Comparison of ENCODE assay signal across 8 mouse cellular contexts in genomic region chr13:45807593-45808043, GRCm38 (mm10).
DNase-seq lines count a peak whose midpoint lies in the region; ATAC-seq and TF ChIP-seq lines count a peak whose summit lies in the region.

No protein-coding gene starts in this region.

- TF ChIP-seq CTCF in hindbrain, postnatal 0 days (IDR thresholded peaks at IDR 0.05; ENCODE audit: low read depth): peak; percentile 81

- peaks cover 28% of the 10 kb centered on the region for H3K4me1 ChIP-seq in forebrain, embryonic 11.5 days (replicated peaks; ENCODE audit: control insufficient read depth, insufficient read depth, low read length)
- peaks cover 3% of the 10 kb centered on the region; the same call in 1 of the 2 replicates for H3K4me1 ChIP-seq in hindbrain, postnatal 0 days (ENCODE audit: insufficient read depth, low read length)

- 0 out of 2 replicates have a peak, but pooled peaks have one; percentile 34 for ATAC-seq in forebrain, embryonic 11.5 days (replicated peaks; ENCODE audit: low FRiP score)
- ATAC-seq in hindbrain, postnatal 0 days: no peak; the same call in 1 of the 2 replicates

- H3K4me3 ChIP-seq in forebrain, embryonic 11.5 days (ENCODE audit: low read depth, low read length): no peak overlapping the region; the same call in 1 of the 2 replicates
- H3K4me3 ChIP-seq in hindbrain, postnatal 0 days (ENCODE audit: low read length): no peak overlapping the region

- H3K36me3 ChIP-seq in forebrain, embryonic 11.5 days (ENCODE audit: control insufficient read depth, insufficient read depth, low read length): no peaks in the 10 kb centered on the region
- H3K36me3 ChIP-seq in hindbrain, postnatal 0 days (ENCODE audit: insufficient read depth, low read length): no peaks in the 10 kb centered on the region

- peak; percentile 36 for DNase-seq in ovary, postnatal 14 days (ENCODE audit: low spot score)
- no peak for DNase-seq in ovary, postnatal 36 days (ENCODE audit: low spot score)
- peak; percentile 16 for DNase-seq in c-Kit-positive CD71-negative TER-119-negative erythroid progenitor cells, embryonic 14.5 days (ENCODE audit: low read depth)
- peak; percentile 84 for DNase-seq in forebrain, embryonic 11.5 days (ENCODE audit: low spot score)
- DNase-seq in hindbrain, postnatal 0 days (ENCODE audit: low spot score): peak; percentile 76
- DNase-seq in lung, postnatal 14 days: peak; percentile 68
- peak; percentile 58 for DNase-seq in right cerebral cortex, postnatal 25 days
- DNase-seq in kidney, adult 9 months: no peak

- no peaks in the 10 kb centered on the region; the same call in 1 of the 2 replicates for H3K27me3 ChIP-seq in forebrain, embryonic 11.5 days (ENCODE audit: control insufficient read depth, insufficient read depth, low read length)
- H3K27me3 ChIP-seq in hindbrain, postnatal 0 days (ENCODE audit: insufficient read depth, low read length): no peaks in the 10 kb centered on the region

- H3K4me2 ChIP-seq in forebrain, embryonic 11.5 days (ENCODE audit: low read depth, low read length, severe bottlenecking): peak overlapping the region; percentile 31; the same call in 1 of the 2 replicates
- peak overlapping the region; percentile 46 for H3K4me2 ChIP-seq in hindbrain, postnatal 0 days (ENCODE audit: low read depth, low read length)

- H3K27ac ChIP-seq in forebrain, embryonic 11.5 days (ENCODE audit: low read depth, low read length): 0 out of 2 replicates have a peak overlapping the region, but pooled peaks have one; percentile 48
- no peak overlapping the region for H3K27ac ChIP-seq in hindbrain, postnatal 0 days

- no peak overlapping the region for H3K9ac ChIP-seq in forebrain, embryonic 11.5 days (ENCODE audit: low read length)
- no peak overlapping the region for H3K9ac ChIP-seq in hindbrain, postnatal 0 days (replicated peaks; ENCODE audit: low read length)

- 14% methylated on average over 18 of the region's 18 CpGs for WGBS in forebrain, embryonic 11.5 days
- 36% methylated on average over 18 of the region's 18 CpGs for WGBS in hindbrain, postnatal 0 days

- H3K9me3 ChIP-seq in forebrain, embryonic 11.5 days (ENCODE audit: control insufficient read depth, low read length): no peaks in the 10 kb centered on the region
- H3K9me3 ChIP-seq in hindbrain, postnatal 0 days (ENCODE audit: low read length): no peaks in the 10 kb centered on the region

Comparison
In these comparisons a context has a peak if more than half of its experiments do, and no peak if none do; other contexts are left out.
1. DNase-seq: peak in ovary, postnatal 14 days (single experiment), c-Kit-positive CD71-negative TER-119-negative erythroid progenitor cells, embryonic 14.5 days (single experiment), forebrain, embryonic 11.5 days (single experiment), hindbrain, postnatal 0 days (single experiment), lung, postnatal 14 days (single experiment) and right cerebral cortex, postnatal 25 days (single experiment); none in ovary, postnatal 36 days (single experiment) and kidney, adult 9 months (single experiment).